Mouse (Mus musculus) T-helper 1 cell (primary cell): ENCODE results near the gene Epn2.

Experiments
- in situ Hi-C: fragments of 300-600 bp; cut with MboI, MseI; formaldehyde crosslinking; loops from one replicate; pipeline ENCODE4 v1.15.1; 2025; ENCODE audit warnings: high pct_unique_total_duplicates

Epn2 gene

DNA sequence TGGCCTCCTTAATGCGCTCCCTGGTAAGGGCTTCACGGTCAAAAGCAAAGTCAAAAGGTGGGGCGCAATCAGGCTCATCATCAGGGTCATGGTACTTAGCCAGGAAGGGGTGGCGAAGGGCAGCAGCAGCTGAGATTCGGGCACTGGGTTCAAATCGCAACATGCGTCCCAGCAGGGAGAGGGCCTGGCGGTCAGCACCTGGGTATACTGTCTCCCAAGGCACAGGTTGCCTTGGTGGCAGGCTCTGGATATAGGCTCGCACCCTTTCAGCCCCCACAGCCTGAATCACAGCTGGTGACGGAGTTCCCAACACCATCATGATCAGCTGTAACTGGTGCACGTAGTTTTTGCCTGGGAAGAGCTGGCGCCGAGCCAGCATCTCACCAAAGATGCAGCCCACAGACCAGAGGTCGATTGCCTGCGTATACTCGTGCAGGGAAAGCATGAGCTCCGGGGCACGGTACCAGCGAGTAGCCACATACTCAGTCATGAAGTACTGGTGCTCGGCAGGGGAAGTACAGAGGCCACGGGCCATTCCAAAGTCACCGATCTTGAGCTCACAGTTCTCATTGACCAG lies 88.5 kb downstream of the Epn2 start:
- in situ Hi-C loops = no loop called here

DNA sequence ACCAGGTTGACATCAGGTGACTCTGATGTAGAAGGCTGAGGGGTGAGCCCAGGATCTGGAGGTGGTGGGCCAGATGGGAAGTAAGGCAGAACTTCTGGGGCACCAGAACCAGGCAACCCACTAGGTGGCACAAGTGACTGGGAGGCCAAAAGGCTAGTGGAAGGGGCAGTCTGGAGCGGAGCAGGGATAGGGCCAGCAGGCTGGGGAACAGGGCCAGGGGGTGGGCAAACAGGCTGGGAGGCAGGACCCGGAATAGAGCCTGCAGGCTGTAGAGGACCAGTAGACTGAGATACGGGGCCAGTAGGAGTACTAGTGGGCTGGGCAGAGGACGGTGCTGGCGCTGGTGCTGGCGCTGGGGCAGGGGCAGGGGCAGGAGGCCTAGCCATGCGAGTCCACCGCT lies 89.6 kb downstream of the Epn2 start:
- in situ Hi-C loops = no loop called here

DNA sequence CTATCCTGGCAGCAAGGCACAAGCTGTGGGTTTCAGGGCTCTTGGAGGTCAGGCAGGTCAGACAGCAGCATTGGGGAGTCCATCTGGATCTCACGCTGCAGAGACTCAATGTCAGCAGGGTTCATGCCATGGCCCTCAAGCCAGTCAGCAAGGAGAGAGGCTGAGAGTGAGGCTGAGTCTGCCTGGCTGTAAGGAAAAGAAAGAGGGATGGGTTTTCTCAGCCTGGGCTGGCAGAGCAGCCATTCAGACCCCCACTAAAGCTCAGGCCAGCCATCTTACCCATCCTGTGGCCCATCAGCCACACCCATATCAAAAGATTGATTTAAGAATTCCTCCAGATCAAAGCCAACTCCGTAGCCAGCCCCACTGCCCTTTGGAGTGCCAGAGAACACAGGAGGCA lies 90.4 kb downstream of the Epn2 start:
- in situ Hi-C loops = no loop called here

DNA sequence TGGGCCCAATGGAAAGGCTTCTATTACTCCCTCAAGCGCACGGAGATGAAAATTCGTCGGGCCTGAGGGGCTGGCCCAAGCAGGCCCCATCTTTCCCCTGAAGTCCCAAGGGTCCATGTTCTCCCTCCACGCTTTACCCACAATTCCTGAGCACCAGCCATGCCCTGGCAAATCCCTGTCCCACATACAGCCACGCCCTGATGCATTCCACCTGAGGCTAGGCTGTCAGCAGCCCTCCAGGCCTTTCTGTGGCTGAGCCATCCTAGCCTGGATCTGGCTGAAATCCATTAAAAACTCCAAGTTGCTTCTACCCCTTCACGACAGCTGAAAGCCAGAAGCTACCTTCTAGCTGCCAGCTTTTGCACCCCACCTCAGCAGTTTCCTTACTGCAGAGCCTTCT lies 91.6 kb downstream of the Epn2 start:
- in situ Hi-C loops = no loop called here

DNA sequence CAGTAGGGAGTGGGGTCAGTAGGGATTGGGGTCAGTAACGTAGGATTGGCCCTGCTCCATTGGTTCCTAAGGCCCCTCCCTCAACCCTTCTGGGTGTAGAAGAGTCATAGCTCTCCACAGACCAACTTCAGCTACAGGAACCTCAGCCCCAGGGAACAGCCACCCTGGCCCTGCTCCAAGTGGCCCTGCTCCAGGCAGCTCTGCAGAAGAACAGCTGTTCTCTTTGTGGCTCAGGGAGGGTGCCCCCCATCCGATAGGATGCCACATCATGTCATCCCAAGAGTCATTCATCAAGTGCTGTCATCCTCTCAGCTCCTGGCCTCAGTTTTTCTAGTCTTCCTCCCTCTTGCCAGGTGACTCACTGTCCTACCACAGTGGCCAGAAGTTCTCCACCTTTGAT lies 92.1 kb downstream of the Epn2 start:
- in situ Hi-C loops = no loop called here

DNA sequence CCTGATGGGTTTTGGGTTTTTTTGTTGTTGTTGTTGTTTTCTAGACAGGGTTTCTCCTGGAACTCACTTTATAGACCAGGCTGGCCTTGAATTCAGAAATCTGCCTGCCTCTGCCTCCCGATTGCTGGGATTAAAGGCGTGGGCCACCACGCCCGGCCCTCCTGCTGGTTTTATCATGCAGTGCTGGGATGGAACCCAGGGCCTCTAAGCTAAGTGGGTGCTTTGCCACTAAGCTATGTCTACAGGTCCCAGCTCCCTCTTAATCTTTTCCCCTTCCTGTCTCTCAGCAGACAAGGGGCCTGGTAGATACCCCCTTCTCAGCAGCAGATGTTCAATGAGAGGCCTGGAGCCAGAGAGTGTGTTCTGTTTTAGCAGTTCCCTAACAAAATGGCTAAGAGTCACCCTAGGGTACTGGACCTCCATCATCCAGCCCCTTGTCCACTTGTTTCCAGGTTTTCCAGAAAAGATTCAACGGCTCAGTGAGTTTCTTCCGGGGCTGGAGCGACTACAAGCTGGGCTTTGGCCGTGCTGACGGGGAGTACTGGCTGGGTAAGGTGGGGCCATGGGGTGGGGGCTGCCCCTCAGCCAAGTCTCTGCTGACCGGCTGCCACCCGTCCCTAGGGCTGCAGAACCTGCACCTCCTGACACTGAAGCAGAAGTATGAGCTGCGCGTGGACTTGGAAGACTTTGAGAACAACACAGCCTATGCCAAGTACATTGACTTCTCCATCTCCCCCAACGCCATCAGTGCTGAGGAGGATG lies 92.8 kb downstream of the Epn2 start:
- in situ Hi-C loops = no loop called here

DNA sequence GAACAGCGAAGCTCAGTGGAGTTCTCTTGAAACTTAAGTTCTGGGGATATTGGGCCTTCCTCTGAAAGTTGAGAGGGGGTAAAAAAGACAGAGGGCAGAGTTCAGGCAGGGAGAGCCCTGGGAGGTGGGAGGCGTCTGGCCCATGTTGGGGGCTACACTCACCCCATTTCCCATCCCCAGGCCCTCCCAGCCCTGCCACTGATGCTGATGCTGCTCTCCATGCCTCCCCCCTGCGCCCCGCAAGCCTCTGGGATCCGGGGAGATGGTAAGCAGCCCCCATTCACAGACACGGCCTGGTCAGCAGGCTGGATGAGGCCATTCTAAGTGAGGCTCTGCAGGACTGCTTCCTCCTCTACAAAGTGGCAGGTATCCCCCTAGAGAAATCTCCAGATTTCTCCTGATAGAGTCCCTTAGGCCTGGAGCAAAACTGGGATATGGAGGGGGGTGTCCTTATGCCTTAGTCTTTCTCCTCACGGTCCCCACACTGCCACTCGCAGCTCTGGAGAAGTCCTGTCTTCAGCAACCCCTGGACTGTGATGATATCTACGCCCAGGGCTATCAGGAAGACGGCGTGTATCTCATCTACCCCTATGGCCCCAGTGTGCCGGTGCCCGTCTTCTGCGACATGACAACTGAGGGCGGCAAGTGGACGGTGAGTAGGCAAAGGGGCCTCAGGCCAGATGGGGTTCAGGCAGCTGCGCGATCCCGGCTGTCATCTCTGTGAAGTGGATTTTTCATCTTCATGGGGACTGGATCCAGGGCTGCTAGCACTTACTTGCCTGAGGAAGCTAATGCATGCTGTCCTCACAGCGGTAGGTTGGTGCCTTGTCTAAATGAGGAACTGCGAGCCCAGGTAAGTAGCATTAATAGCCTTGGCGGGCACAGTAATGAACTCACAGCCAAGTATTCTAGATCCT lies 93.7 kb downstream of the Epn2 start:
- in situ Hi-C loops = no loop called here

DNA sequence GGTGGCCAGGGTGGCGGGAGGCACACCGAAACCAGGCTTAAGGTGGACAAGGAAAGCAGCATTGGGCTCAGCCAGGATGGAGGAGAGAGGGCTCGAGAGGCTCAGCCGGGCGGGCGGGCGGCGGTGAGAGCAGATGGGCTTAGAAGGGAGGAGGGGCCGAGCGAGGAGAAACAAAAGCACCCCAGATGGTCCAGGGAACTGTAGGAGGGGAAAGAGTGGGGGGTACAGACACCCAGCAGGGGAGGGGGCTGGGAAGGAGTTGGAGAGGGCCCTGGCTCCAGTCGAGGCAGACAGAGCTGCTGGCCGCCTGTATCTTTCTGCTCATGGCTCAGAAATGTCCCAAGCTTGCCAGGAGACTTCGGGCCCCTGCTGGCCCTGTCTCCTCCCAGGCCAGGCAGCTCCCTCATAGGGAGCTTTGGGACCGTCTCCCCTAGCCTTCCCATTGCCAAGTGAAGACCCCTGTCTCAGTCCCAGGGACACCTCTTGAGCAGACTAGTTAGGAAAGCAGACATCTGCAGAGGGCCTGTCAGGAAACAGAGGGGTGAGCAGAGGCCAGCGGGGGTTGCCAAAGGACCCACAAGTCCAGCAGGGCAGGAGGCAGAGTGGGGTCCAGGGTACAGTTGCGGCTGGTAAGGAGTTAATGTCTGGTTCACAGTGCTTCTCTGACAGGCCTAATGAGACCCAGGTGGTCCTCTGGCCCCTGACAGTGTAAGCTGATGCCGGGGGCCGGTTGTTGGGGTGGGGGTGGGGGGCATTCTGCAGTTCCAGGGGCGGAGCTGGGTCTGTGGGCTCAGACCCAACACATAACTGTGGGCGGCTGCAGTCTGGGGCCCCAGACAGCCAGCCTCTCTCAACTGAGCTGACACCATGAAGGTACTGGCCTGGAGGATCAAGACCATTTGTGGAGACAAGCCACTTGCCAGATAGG lies 94.6 kb downstream of the Epn2 start, which contains the start of gene Mfap4:
Gene Mfap4 (plus strand): TSS at position 819 of the 928 bp plus-strand sequence.
- in situ Hi-C loops = loop anchor here (5.0 kb wide), 1 partner anchor 43 kb away; no protein-coding TSS in a partner anchor

DNA sequence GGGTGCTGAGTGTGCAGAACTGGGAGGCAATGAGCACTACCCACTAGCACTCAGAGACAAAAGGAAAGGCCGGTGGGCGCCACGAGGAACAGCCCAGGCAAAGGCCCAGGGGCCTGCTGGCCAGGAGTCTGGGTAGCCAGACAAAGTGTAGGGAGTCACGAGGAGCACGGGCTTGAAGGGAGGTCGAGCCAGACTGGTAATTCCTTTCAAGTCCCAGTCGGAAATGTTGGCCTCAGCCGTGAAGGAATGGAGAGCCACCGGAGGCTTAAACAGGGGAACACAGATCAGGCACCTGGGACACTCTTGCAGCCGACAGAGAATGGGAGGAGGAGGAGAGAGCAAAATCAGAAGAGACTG lies 95.3 kb downstream of the Epn2 start:
- in situ Hi-C loops = loop anchor here (5.0 kb wide), 1 partner anchor 42 kb away; no protein-coding TSS in a partner anchor

DNA sequence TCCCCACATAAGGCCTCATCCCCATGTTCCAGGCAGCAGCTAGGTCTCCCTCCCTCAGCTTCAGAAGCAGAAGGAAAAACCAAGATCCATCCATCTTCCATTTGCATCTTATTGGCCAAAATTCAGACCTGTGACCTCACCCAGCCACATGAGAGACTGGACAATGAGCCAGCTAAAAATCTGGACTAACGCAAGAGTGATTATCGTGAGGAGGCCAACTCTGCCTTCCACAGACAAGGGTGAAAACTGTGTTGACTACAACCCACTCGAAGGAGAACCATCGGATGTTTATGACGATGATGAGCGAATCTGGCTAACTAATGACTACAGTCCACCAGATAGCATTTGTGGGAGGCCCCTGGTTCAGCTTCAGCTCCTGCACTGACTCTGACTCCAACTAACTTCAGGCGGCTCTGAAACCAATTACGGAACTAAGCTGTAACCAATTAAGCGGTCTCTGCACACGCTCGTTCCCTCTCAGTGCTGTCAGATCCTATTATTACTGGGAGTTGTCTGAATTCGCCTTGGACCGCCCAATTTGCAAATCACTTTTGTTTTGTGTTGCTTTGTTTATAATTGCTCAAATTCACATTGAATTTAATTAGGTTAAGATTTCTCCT lies 96.2 kb downstream of the Epn2 start:
- in situ Hi-C loops = loop anchor here (5.0 kb wide), 1 partner anchor 41 kb away; no protein-coding TSS in a partner anchor

DNA sequence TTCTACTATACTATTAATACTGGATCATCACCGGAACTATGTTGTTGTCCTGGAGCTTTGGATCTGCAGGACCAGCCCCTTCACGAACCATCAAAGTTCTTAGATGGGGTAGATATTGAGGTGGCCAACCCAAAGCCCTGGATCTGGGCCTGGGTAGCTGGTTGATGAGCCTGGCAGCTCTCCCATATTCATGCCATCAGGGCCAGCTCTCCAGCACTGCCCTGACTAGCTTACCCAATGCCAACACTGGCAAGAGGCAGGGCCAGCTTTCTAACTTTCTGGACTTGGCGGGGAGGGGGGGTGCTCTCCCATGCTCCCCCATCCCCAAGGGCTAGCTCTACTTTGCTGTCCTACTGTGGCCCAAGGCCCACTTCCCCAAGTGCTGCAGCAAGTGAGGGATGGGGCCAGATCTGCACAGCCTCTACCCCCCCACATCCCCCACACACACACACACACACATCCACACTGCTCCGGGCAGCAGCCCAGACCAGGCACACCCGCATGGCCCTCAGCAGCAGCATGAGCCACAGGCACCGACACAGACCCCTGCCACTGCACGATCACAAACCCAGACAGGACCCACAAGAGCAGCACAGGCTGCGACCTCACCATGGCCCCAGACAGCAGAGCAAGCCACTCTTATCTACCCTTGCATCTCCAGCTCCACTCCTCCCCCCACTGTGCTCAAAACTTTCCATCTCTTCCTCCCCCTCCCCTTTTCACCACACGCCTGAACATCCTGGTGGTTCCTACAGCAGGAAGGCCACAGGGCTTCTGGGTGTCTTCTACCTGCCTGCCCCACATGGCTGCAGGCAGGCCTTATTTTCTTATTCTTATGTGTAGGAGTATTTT lies 98.0 kb downstream of the Epn2 start:
- in situ Hi-C loops = loop anchor here (5.0 kb wide), 1 partner anchor 39 kb away; no protein-coding TSS in a partner anchor

DNA sequence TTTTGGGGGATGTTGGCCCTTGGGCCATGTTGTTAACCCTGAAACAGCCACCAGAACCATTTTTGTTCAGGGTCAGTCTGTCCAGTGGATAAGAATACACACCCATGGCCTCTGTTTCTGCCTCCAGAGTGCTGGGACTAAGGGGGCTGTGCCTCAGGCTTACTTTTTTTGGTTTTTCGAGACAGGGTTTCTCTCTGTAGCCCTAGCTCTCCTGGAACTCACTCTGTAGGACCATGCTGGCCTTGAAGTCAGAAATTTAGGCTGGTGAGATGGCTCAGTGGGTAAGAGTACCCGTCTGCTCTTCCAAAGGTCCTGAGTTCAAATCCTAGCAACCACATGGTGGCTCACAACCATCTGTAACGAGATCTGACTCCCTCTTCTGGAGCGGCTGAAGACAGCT lies 100.7 kb downstream of the Epn2 start:
- in situ Hi-C loops = no loop called here

DNA sequence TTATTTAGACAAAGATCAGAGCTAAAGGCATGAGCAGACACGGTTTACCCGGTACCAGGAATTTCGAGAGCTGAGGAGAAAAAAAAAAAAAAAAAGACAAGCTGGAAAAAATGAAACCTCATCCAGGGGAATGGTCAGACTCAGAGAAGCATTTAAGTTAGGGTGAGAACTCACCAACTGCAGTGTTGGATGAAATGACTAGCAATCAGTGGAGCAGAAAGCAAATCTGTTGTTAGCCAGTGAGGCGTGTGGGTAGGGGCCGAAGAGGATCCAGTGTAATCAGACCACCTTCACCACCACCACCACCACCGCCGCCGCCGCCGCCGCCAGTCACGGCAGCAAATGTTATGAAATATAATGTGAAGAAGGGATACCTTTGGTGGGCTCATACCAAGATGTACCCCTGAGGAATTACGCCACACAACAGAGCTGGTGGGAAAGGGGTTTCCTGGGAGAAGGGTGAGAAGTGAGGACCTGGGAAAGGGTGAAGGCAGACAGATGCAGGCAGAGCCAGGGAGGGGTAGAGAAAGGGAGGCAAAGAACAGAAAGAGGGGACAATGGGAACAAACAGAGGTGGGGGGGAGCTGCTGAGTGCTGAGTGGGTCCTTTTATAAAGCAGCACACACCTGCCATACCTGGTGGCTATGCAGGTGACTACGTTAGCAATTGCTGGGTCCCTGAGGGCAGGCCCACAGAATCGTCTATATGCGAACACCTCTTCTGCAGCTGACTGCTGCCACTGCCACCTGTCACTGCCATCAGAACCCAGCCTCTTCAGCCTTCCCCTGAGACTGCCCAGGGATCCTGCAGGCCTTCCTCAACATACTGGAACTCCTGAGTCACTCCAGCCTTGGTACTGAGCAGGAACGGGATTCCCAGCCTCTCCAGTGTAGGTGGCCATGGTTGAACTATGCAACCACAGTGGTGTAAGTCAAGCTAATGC lies 101.7 kb downstream of the Epn2 start:
- in situ Hi-C loops = no loop called here

DNA sequence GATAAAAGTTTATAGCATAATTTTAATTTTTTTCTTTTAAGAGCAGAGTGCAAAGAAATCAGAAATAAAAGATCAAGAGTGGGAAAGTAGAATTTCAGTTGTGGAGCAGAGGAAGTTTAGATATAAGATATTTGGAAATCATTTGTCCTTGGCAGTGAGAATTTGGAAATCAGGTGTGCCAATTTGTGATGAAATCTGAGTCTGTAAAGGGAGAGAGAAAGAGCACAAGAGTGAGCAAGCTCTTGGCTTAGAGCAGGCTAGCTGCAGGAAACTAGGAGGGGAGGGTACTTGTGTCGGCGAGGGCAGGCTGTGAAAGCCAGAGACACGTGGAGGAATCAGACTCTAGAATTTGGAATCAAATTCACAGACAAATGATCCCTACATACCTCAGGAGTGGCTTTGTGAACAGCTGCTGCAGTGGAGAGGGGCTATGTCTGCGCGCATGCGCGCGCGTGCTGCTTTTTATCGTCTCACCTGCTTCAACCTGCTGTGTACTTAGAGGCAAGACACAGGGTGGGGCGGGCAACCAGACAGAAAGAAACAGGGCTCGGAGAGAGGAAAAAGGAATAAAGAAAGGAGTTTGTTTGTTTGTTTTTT lies 102.6 kb downstream of the Epn2 start:
- in situ Hi-C loops = no loop called here

DNA sequence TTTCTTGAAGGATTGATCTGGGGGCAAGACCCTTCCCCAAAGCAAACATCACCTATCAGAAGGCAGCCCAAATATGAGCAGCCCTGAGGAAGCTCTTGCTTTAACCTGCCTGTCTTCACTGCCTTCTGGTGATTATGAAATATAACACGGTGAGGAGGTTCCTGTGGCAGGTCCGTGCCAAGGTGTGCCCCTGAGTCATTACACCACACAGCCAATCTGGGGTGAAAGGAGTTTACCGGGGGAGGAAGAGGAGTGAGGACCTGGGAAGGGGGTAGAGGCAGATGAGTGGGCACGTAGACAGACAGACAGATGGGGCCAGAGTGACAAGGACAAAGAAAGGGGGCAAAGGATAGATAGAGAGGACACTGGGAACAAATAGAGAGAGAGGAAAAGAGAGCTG lies 105.9 kb downstream of the Epn2 start:
- in situ Hi-C loops = no loop called here

DNA sequence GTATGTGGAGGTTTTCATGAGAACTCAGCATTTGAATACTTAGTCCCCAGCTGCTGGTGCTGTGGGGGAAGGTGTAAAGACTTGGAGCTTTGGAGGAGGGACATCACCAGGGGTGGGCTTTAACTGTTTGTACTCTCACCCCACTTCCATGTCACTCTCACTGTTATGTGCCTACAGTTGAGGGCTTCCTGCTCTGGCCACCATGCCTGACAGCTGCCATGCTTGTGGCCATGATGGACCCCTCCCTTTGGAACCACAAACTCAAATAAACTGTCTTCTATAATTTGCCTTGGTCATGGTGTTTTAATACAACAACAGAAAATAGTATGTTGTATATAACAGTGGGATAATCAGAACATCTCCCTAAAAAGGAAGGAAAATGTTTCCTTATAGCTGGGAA lies 108.6 kb downstream of the Epn2 start:
- in situ Hi-C loops = no loop called here

DNA sequence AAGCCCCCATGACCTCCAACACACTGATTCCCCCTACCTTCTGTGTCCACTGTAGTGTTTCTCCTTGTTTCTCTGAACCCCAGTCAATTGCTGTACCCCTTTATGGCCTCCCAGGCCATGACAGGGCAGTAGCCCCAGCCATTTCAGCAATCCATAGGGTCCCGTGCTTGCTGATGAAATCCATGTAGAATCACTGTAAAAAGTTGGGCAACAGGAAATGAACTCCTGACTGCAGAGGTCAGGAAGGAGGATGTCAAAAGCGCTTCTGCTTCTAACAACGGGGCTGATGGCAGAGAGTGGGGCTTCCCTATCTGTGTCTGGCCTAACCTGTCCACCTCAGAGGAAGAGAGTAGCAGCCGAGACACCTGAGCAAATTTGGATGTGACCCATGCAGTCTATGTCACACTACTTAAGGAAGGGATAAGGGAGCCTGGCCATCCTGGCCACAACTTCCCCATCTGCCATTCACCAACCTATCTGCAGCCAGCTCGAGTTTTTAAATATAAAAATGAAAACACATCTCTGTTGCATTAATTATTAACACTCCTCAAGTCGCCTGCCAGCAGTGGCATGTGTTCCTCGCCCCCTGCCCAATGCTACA lies 110.1 kb downstream of the Epn2 start:
- in situ Hi-C loops = no loop called here

DNA sequence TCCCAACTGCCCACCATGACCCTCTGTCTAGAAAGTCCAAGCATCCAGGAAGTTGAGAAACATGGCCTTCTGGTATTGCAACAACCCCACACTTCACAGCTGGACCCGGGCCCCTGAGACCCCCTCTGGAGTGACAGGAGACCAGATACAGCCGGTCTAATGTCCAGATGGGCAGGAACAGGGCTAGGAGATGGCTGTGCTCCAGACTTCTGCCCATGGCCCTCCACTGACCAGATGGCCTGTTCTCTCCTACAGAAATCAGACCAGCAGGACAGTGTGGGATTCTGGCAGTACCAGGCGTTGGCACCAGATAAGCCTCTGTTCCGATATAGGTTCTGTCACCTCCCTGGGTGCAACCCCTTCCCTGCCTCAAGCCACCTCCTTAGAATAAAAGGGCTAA lies 111.0 kb downstream of the Epn2 start:
- in situ Hi-C loops = no loop called here
